Mouse (Mus musculus) embryo, embryonic 11 days (tissue): ENCODE results near the gene Lrig3.

Experiments
- DNase-seq: peaks from one replicate; pipeline ENCODE4 v3.0.0-alpha.2; 2015

Gene Lrig3

GRCm38 (mm10) chr10:125966481-125967251, 698 bp downstream of the Lrig3 start:
- DNase-seq = peak; percentile 76

GRCm38 (mm10) chr10:125967436-125968160, 1.6 kb downstream of the Lrig3 start:
- DNase-seq = peak; percentile 83

- DNase-seq = peak; percentile 69
Observed at GRCm38 (mm10) chr10:125968191-125969132, 2.5 kb downstream of the Lrig3 start.

GRCm38 (mm10) chr10:125969133-125969490, 3.1 kb downstream of the Lrig3 start:
- DNase-seq = peak; percentile 65

GRCm38 (mm10) chr10:125970031-125970430, 4.1 kb downstream of the Lrig3 start:
- DNase-seq = no peak

GRCm38 (mm10) chr10:125970500-125970899, 4.5 kb downstream of the Lrig3 start:
- peak; percentile 82 for DNase-seq

- DNase-seq = no peak
Observed at GRCm38 (mm10) chr10:125973726-125974125, 7.8 kb downstream of the Lrig3 start.

- DNase-seq = no peak
Observed at GRCm38 (mm10) chr10:125981938-125982337, 16.0 kb downstream of the Lrig3 start.

- no peak for DNase-seq
Observed at GRCm38 (mm10) chr10:125984473-125985035, 18.6 kb downstream of the Lrig3 start.

GRCm38 (mm10) chr10:125985795-125986194, 19.8 kb downstream of the Lrig3 start:
- DNase-seq = no peak

GRCm38 (mm10) chr10:125986443-125986842, 20.5 kb downstream of the Lrig3 start:
- DNase-seq = no peak

- no peak for DNase-seq
Observed at GRCm38 (mm10) chr10:125987307-125987706, 21.3 kb downstream of the Lrig3 start.

GRCm38 (mm10) chr10:125988037-125988436, 22.1 kb downstream of the Lrig3 start:
- no peak for DNase-seq

GRCm38 (mm10) chr10:125989890-125990289, 23.9 kb downstream of the Lrig3 start:
- no peak for DNase-seq

- DNase-seq = no peak
Observed at GRCm38 (mm10) chr10:125990394-125990793, 24.4 kb downstream of the Lrig3 start.

- no peak for DNase-seq
Observed at GRCm38 (mm10) chr10:125991819-125992218, 25.9 kb downstream of the Lrig3 start.

- peak; percentile 73 for DNase-seq
Observed at GRCm38 (mm10) chr10:125994855-125995254, 28.9 kb downstream of the Lrig3 start.

GRCm38 (mm10) chr10:125995701-125996100, 29.7 kb downstream of the Lrig3 start:
- DNase-seq = no peak

- DNase-seq = no peak
Observed at GRCm38 (mm10) chr10:125996989-125997388, 31.0 kb downstream of the Lrig3 start.

GRCm38 (mm10) chr10:125999561-125999960, 33.6 kb downstream of the Lrig3 start:
- no peak for DNase-seq

- no peak for DNase-seq
Observed at GRCm38 (mm10) chr10:126000861-126001390, 35.0 kb downstream of the Lrig3 start.

- DNase-seq = no peak
Observed at GRCm38 (mm10) chr10:126002081-126002755, 36.2 kb downstream of the Lrig3 start.
